Mouse (Mus musculus) left cerebral cortex, postnatal 36 days (tissue): ENCODE data around the gene Lrp6. TPM values are rescaled to one million over a fixed set of nuclear protein-coding genes. Genes with fewer than 3 reads are reported as not detected.

Experiments used
- DNase-seq, 2 experiments: peaks; one replicate each; pipeline ENCODE4 v3.0.0; 2021 to 2022; ENCODE audit warnings: low spot score in 2 of 2, mixed read lengths in 1 of 2
- intact Hi-C: fragments of 180-260 bp; cut with DNase I; formaldehyde crosslinking; loops from one replicate; pipeline ENCODE4 v1.15.1; 2025
- total RNA-seq, 2 experiments: library from RNA; stranded (reverse); gene quantifications; 2 replicates each; pipeline ENCODE4 v1.2.3; 2021

The Lrp6 gene
- total RNA-seq, result 10 to 100 TPM; 40.6 to 45.0 TPM

DNA sequence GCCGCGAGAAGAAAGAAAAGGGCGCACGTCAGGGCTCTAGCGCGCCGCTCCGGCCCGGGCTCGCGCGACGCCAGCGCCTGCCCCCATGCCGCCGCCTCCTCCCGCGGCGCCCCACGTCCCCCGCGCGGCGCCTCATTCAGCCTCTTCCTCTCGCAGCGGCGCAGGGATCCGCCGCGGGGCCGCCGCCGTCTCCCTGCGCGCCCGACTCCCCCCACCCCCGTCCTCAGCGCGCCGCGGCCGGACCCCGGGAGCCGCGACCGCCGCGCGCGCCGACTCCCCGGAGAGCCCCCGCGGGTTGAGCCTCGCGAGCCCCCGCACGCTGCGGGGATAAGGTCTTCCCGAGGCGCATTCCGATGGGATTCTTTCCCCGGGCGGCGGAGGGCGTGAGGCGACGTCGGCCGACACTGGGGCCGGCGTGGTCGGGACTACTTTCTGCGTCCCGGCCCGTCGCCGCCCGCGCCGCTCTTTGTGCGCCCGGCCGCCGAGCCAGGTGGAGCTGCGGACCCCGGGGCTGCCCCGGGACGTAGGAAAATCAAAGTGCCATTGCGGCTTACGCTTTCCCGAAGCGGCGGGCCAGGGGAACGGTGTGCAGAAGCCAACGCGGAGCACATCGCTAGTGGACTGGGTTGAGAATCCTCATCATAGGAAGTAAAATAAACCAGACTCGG, at the start of gene Lrp6:
TSS of gene Lrp6 (minus strand) at position 148 of the 668 bp plus-strand sequence.
- intact Hi-C loops, result loop anchor here (5.0 kb wide), 1 partner anchor 115 kb away; no protein-coding TSS in a partner anchor
- DNase-seq, result peak; percentile 83 to 88

DNA sequence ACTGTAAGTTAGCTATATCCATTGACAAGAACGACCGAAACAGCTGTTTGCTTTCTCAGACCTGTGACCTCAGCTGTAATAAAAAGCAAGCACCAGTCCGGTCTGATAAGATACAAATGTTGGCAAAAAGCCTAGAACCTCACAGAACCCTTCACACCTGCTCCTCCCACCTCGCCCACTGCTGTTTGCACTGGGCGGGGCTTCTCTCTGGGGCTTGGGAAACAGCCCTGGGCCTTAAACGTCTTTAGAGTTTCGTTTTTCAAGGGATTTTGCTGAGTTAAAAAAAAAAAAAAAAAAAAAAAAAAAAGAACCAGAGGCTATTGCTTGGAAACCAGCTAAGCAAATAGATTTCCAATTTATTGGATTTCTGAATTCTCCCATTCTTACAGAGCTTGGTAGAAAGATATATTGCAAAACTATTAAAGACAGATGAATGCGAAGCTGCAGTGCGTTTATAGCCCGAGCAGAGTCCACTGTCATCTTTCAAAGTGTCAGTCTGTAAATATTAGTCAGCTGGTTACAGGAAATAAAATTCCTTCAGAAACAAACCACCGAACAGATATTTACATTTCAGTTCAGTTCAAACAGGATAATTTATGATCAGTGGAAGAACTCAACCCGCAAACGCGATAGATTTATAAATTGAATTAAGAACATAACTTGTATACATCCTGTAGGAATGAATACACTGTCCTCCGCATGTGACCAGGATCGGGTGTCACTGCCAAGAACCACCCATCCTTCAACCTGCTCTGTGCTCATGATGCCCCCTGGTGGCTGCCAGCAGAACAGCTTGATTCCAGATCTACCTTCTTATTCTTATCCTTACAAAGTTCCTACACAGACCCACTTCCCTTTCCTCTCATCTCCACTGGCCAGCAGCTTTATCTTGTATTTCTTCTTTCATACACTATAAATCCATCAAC, 48.2 kb upstream of the Lrp6 start:
- DNase-seq, result peak; percentile 82 to 85
- intact Hi-C loops, result loop anchor here (1.0 to 10.0 kb wide), 2 partner anchors 190 to 650 kb away; no protein-coding TSS in a partner anchor

DNA sequence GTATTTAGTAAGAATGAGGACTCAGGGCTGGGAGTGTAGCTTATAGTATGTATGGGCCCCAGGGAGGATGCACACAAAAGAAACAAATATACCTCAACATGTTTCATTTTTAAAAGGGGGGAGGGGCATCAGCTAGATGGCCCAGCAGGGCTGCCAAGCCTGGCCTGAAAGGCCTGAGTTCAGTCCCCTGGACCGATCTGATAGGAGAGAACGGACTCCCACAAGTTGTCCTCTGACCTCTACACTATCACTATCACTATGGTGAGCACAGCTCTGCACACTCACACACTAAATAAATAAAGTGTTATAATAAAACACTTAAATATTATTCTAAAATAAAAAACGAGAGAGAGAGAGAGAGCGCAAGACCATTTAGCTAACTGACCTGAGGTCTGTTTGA, 47.6 kb upstream of the Lrp6 start:
- DNase-seq, result no peak
- intact Hi-C loops, result loop anchor here (10.0 kb wide), 1 partner anchor 650 kb away; no protein-coding TSS in a partner anchor

DNA sequence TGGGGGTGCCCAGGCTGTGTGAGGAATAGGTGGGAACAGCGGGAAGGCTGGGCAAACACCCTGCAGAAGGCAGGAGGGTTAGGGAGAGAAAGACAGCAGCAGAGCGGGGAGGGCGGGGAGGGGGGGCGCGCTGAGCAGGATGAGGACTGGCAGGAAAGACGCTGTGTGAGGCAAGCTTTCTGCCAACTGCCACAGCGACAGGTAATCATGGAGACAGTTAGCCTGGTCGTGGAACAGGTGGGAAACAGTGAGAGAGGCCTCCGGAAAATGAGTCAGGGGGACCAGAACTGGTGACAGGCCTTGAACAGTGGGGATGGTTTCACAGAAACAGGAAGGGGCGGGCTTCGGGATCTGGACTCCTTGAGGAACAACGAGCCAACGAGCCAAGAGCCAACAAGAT, 45.1 kb upstream of the Lrp6 start:
- intact Hi-C loops, result loop anchor here (10.0 kb wide), 1 partner anchor 647 kb away; no protein-coding TSS in a partner anchor
- DNase-seq, result no peak

DNA sequence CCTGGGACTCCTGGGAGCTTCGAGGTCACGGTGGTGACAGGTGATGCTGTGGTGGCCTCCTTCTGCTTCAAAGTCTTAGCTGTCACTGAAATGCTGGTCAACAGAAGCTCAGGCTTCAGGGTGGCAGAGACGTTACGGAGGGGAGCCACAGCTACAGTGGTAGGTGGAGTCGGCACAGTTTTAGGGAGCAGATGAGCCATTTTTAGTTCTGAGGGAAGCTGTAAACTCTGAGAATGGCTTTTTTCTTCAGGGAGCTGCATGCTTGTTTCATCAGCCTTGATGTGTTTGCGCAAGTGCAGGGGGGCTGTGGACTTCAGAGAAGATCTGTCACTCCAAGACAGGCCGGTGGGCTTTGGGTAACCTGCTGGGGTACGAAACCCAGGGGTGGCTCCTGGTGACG, 43.6 kb upstream of the Lrp6 start:
- peak in 1 of 2 experiments; percentile 18 for DNase-seq
- intact Hi-C loops, result loop anchor here (10.0 kb wide), 1 partner anchor 646 kb away; no protein-coding TSS in a partner anchor

DNA sequence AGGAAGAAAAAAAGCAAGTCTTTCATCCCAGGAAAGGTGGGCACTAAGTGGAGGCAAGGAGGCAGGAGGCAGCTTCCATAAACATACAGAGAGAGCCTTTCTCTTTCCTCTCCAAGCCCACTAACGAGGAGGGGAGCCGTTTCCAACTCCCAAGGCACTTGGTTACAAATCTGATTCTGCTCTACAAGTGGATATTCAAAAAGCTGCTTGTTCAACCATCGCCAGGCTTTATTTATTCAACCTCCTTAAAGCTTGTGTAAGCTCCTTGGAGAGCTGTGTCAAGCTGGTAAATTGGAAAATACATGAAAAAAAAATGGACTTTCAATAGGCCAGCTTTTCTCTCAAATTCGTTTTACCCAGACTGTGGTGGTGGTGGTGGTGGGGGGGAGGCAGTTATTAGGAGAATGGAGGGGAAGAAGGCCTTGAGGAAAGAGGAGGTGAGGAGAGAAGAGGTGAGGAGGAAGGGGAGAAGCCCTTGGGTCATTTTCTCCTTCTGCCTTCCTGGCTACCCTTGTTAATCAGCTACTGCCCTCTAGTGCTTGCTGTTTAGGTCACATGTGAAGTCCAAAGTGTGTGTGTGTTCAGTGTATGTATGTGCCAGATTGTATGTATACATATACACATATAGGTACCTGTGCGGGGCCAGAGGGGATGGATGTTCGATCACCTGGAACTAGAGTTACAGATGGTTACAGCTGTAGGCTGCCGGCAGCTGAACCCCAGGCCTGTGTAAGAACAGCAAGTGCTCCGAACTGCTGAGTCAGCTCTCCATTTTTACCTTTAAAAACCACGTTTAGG, 40.4 kb upstream of the Lrp6 start:
- peak in 1 of 2 experiments; percentile 24 for DNase-seq

DNA sequence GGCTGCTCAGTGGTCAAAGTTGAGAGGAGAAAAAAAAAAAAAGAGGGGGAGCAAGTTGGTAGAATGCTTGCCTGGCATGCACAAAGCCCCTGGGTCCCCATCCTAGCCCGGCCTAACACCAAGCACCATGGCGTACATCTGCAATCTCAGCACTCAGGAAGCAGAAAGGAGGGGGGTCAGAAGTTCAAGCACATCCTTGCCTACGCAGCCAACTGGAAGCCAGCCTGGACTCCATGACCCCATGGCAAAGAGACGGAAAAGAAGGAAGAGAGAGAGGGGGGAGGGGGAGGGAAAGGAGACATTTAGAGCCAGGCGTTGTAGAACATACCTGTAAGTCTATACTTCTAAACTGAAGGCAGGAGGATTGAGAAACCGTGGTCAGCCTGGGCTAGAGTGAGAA, 39.8 kb upstream of the Lrp6 start:
- intact Hi-C loops, result no loop called here
- no peak for DNase-seq

More for the DNA sequence above, 40.4 kb upstream of the Lrp6 start:
- intact Hi-C loops, result loop anchor here (1.0 kb wide), 1 partner anchor 182 kb away; no protein-coding TSS in a partner anchor

DNA sequence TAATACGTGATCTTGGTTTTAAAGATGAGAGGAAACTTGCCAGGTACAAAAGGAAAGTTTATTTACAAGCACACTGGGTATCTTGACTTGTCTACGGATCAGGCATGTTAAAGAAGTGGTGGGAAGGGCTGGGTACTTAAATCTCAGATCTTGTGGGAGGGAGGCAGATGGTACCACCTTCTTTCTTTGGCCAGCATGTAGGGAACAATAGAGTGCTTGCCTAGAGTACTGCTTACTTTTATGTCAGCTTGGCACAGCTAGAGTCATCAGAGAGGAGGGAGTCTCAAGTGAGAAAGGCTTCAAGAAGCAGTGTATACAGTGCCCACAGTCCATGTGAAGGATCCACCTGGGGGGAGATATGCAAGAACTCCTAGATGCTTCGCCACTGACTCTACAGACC, 38.4 kb upstream of the Lrp6 start:
- DNase-seq, result no peak
- intact Hi-C loops, result no loop called here

DNA sequence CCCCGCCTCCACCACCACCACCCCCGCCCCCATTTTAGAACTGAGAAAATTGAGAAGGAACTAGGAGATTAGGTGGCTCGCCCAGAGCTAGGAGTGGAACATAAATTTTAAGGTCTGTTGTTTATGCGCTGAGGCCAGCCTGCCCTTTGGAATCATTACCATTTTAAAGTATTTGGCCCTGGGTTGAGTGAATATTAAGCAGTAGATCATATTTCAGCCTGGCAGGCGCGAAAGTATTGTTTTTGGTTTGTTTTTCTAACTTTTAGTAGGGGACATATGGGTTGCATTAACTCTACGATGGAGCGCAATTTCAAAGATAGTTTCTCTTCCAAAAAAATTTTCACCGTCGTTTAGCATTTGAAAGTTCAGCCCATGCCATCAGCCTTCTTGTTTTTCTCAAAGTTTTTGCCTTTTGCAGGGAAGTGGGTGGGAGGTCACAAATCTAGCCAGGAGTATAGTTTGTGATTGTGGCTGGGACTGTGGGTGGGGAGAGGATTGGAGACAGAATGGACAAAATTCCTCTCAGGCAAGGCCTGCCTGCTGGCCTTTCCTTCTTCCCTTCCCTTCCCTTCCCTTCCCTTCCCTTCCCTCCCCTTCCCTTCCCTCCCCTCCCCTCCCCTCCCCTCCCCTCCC, 35.7 kb upstream of the Lrp6 start:
- no peak for DNase-seq
- intact Hi-C loops, result no loop called here

DNA sequence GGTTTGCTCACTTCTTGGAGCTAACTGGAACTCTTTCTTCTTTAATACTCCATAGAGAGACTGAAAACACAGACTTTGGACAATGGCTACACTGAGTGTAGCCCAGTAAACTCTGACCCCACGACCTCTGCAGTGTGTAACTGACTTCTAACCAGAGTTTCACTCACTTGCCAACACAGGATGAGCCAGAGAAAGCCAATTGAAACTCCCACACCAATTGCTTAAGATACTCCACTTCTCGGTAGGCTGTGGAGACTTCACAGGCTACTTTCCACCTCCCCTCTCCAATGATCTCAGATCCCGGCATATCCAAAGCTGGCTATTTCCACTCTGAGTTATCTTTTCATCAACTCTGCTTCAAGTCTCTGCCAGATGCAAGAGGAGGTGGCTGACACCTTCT, 35.0 kb upstream of the Lrp6 start:
- DNase-seq, result no peak
- intact Hi-C loops, result no loop called here

DNA sequence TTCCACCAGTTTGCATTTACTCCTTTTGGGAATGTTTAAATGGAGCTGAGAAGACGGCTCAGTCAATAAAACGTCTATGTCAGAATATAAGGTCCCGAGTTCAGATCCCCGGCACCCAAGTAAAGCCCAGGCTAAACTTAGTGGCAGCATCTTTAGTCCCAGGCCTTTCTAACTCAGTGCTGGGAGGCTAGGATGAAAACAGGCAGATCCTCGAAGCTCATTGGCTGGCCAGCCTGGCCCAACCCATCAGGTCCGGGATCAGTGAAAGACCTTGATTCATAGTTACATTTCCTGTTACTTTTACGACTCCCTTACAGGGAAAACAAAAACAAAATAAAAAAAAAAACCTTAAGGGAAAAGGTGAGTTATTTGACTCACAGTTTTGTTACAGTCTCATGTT, 34.4 kb upstream of the Lrp6 start:
- no peak for DNase-seq
- intact Hi-C loops, result no loop called here

DNA sequence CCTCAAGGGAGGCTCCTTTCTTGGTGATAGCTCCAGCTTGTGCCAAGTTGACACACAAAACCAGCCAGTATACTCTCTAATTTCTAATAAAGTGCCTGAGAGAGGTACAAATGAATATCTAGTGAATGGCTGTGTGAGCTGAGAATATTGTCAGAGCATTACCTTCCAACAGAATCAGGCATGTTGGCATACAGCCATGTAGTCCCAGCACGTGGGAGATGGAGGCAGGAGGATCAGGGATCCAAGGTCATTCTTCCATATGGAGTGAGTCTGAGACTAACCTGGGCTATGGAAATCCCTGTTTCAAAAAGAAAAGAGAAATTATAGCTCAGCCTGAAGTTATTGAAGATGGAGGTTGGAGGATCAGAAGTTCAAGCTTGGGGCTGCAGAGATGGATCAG, 32.5 kb upstream of the Lrp6 start:
- intact Hi-C loops, result no loop called here
- no peak for DNase-seq

DNA sequence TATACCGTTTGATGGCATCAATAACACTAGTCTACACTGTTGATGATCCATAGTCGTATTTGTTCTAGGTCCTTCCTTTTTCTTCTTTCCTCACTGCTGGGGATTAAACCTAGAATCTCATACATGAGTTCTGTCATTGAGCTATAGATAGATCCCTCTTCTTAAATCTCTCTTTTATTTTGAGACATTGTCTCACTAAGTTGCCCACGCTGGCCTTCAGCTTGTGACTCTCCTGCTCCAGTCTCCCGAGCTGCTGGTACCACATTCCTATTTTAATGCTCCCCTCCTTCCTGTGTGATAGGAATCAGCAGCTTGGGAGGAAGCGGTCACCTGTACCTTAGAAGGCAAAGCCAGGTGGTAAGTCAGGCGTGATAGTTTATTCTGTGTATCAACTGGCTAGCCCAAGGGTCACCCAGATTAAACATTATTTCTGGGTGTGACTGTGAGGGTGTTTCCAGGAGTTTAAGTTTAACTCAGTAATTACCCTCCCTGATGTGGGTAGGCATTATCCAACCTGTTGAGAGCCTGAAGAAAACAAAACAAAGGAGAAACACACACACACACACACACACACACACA, 31.0 kb upstream of the Lrp6 start:
- intact Hi-C loops, result no loop called here
- DNase-seq, result no peak

DNA sequence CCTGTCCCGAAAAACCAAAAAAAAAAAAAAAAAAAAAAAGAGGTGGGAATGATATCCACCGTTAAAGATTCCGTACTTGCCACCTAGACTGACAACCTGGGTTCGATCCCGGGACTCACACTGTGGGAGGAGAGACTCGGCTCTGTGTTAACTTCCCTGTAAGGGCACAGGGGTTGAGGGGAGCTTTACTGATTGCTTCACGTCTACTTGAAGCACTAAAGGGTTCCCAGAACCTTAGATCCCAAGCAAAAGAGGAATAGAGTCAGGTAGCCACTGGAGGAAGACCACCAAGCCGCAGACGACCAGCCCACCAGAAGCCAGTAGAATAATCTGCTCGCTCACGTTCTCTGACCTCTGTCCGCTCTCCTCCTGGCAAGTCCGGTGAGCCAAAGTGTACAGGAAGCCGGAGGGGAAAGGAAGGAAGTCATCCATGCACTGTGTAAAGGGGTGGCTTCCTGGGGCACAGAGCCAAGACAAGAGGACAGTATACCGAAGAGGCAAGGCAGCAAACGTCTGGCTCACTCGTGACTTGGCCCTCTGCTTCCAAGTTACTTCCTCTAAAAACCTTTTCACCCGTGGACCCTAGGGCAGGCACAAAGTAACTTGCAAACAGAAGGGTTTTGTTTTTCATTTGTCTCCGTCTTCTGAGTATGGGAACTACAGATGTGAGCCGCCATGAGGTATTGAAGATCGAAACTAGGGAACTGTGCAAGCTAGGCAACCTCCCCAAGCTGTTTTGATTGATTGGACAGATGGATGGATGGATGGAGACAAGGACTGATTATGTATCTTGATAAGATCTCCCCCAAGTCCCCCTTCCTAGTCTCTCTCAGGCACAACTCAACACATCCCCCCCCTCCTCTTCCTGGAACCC, 28.0 kb upstream of the Lrp6 start:
- DNase-seq, result no peak
- intact Hi-C loops, result no loop called here

DNA sequence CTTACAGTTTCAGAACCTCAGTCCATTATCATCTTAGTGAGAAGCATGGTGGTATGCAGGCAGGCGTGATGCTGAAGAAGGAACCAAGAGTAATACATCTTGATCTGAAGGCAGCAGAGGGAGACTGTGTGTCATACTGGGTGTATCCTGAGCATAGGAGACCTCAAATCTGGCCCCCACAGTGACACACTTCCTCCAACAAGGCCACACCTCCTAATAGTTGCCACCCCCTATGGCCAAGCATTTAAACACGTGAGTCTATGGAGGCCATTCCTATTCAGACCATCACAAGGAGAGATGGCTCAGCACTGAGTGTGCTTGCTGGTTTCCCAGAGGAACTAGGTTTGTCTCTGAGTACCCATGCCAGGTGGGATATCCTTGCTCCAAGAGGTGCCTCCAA, 24.8 kb upstream of the Lrp6 start:
- intact Hi-C loops, result no loop called here
- no peak for DNase-seq

DNA sequence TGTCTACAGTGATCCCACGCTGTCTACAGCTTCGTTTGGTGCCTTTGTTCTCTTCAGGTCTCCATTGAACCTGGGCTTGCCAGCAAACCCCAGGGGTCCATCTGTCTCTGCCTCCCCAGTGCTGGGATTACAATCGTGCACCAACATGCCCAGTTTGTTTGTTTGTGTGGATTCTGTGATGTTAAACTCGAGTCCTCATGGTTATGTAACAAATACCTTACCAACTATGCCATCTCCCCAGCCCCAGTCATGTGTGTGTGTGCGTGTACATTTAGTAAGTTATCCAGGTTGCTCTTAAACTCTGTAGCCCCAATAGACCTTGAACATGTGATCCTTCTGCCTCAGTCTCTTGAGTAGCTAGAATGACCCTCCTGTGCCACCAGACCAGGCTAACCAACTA, 19.5 kb upstream of the Lrp6 start:
- intact Hi-C loops, result no loop called here
- DNase-seq, result no peak

DNA sequence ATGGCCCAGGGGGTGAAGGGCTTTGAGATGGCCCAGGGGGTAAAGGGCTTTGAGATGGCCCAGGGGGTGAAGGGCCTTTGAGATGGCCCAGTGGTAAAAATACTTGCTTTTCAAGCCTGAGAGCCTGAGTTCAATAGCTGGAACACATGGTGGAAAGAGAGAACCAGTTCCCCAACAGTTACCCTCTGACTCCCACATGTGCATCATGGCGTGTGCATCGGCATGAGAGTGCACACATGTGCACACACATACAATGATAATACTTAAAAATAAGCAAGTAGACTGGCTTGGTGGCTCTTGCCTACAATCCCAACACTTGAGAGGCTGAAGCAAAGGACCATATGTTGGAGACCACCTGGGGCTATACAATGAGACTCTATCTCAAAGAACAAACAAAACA, 17.9 kb upstream of the Lrp6 start:
- no peak for DNase-seq
- intact Hi-C loops, result no loop called here

DNA sequence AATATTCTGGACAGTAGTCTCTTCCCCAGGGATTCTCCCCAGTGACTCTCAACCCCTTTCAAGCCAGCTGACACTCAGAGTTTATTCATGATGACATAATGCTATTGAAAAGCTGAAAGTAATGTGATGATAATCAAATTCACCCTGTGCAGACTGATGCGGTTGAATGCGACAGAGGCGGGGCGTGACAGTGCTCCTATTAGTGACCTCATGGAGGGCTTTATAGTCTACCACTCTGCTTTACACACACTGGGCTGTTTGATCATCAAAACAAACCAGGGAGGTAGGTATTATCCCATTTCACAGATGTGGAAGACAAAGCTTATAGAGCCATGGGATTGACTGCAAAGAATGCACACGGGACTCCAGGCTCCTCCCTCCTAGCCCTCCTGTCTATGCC, 15.3 kb upstream of the Lrp6 start:
- DNase-seq, result no peak
- intact Hi-C loops, result no loop called here
